In the genomic region with DNA sequence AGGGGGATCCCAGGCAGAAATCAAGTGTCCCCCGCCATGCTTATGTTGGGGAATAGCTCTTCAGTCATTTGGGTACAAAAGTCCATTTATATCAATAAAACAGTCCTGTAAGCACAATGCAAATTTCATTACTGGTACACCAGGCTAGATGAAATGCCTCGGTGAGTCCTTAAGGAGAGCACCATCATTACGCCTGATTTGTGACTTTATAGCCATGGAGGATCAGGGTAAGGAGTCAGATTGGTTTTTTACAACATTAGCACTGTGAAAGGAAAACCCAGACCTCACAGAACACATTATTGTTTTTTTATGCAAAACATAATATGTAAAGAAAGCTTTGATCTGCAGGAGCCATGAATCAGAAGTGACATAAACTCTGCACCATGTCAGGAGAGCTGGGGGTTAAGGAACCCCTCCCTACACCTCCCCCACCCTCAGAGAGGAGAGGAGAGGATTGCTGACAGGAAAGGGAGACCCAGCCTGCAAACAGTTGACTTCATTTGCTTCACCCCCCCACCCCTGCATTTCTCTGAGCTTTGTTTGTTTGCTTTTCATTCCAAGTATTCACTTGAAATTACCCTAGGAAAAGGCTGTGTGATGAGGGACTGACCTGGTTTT, we compare ENCODE assay signal across 21 mouse cellular contexts.
DNase-seq lines count a peak whose midpoint lies in the region; ATAC-seq lines count a peak whose summit lies in the region.
"Had no signal": no experiment of that assay in that cellular context is flagged by ENCODE, and none has a peak within 500 bp of the region (broad histone marks: within the 10 kb centered on the region; RNA-seq: fewer than 3 reads in every experiment).

No protein-coding gene starts in this region.

- H3K27ac ChIP-seq in kidney, embryonic 15.5 days: no peak overlapping the region
- H3K27ac ChIP-seq in neural tube, embryonic 12.5 days: no peak overlapping the region
- H3K27ac ChIP-seq in embryonic facial prominence, embryonic 11.5 days (replicated peaks; ENCODE audit: low read depth, low read length): no peak overlapping the region
- H3K27ac ChIP-seq: embryonic facial prominence, embryonic 15.5 days; forebrain, embryonic 15.5 days; heart, embryonic 10.5 days; heart, embryonic 15.5 days; hindbrain, embryonic 13.5 days; hindbrain, postnatal 0 days had no signal

- H3K4me1 ChIP-seq in kidney, embryonic 15.5 days: peaks cover 8% of the 10 kb centered on the region
- 0 out of 2 replicates have a peak, but pooled peaks cover 5% of the 10 kb centered on the region for H3K4me1 ChIP-seq in neural tube, embryonic 12.5 days
- no peaks in the 10 kb centered on the region for H3K4me1 ChIP-seq in embryonic facial prominence, embryonic 11.5 days (ENCODE audit: control insufficient read depth, insufficient read depth, low read length)
- H3K4me1 ChIP-seq: embryonic facial prominence, embryonic 15.5 days; forebrain, embryonic 15.5 days; heart, embryonic 10.5 days; heart, embryonic 15.5 days had no signal

- H3K27me3 ChIP-seq in kidney, embryonic 15.5 days: no peaks in the 10 kb centered on the region
- no peaks in the 10 kb centered on the region for H3K27me3 ChIP-seq in neural tube, embryonic 12.5 days (replicated peaks)
- no peaks in the 10 kb centered on the region for H3K27me3 ChIP-seq in embryonic facial prominence, embryonic 11.5 days (ENCODE audit: control insufficient read depth, insufficient read depth, low read length)
- H3K27me3 ChIP-seq: embryonic facial prominence, embryonic 15.5 days; forebrain, embryonic 15.5 days; heart, embryonic 15.5 days; hindbrain, embryonic 13.5 days had no signal

- no peak overlapping the region for H3K4me2 ChIP-seq in kidney, embryonic 15.5 days
- H3K4me2 ChIP-seq in neural tube, embryonic 12.5 days (replicated peaks): no peak overlapping the region
- no peak overlapping the region for H3K4me2 ChIP-seq in embryonic facial prominence, embryonic 11.5 days (ENCODE audit: low read depth, low read length)
- H3K4me2 ChIP-seq: embryonic facial prominence, embryonic 15.5 days; forebrain, embryonic 15.5 days; heart, embryonic 15.5 days; hindbrain, embryonic 13.5 days had no signal

- no peak for DNase-seq in kidney, postnatal 10 days
- DNase-seq in neural tube, embryonic 10.5 days (ENCODE audit: extremely low spot score, low spot score): no peak
- DNase-seq in embryonic facial prominence, embryonic 11.5 days (ENCODE audit: low spot score): peak; percentile 23
- DNase-seq in lung, postnatal 4 days: no peak
- DNase-seq: adrenal gland, adult 2 months; adrenal gland, postnatal 25 days; cerebellum, adult 18-20 months; cerebellum, adult 9-11 months; cerebellum, postnatal 36 days; gastrocnemius, postnatal 36 days; heart, adult 18-20 months; heart, postnatal 14 days had no signal

- H3K9me3 ChIP-seq in kidney, embryonic 15.5 days (replicated peaks): no peaks in the 10 kb centered on the region
- no peaks in the 10 kb centered on the region for H3K9me3 ChIP-seq in neural tube, embryonic 12.5 days
- H3K9me3 ChIP-seq in embryonic facial prominence, embryonic 11.5 days (replicated peaks; ENCODE audit: control insufficient read depth, low read length): no peaks in the 10 kb centered on the region
- H3K9me3 ChIP-seq: embryonic facial prominence, embryonic 15.5 days; forebrain, embryonic 15.5 days; heart, embryonic 10.5 days; heart, embryonic 15.5 days; hindbrain, embryonic 13.5 days had no signal

- H3K4me3 ChIP-seq in kidney, embryonic 15.5 days (replicated peaks): no peak overlapping the region
- H3K4me3 ChIP-seq in neural tube, embryonic 12.5 days: no peak overlapping the region
- H3K4me3 ChIP-seq in embryonic facial prominence, embryonic 11.5 days (ENCODE audit: low read depth, low read length): no peak overlapping the region
- H3K4me3 ChIP-seq: embryonic facial prominence, embryonic 15.5 days; erythroblast, embryonic 14.5 days; forebrain, embryonic 15.5 days; heart, embryonic 10.5 days; heart, embryonic 15.5 days; hindbrain, embryonic 13.5 days had no signal

- no peaks in the 10 kb centered on the region for H3K36me3 ChIP-seq in kidney, embryonic 15.5 days
- no peaks in the 10 kb centered on the region for H3K36me3 ChIP-seq in neural tube, embryonic 12.5 days
- no peaks in the 10 kb centered on the region for H3K36me3 ChIP-seq in embryonic facial prominence, embryonic 11.5 days (replicated peaks; ENCODE audit: control insufficient read depth, insufficient read depth, low read depth, low read length)
- H3K36me3 ChIP-seq: embryonic facial prominence, embryonic 15.5 days; forebrain, embryonic 15.5 days; heart, embryonic 10.5 days; heart, embryonic 15.5 days; hindbrain, embryonic 13.5 days had no signal

- peak; percentile 73 for ATAC-seq in kidney, embryonic 15.5 days (replicated peaks; ENCODE audit: low FRiP score)
- peak; percentile 44; the same call in 1 of the 2 replicates for ATAC-seq in neural tube, embryonic 12.5 days (ENCODE audit: low FRiP score, low read depth)
- no peak for ATAC-seq in embryonic facial prominence, embryonic 11.5 days (replicated peaks; ENCODE audit: insufficient number of reproducible peaks, low FRiP score, low TSS enrichment, low read depth)
- ATAC-seq: forebrain, embryonic 15.5 days; hindbrain, postnatal 0 days had no signal

- WGBS in kidney, embryonic 15.5 days: 31% methylated on average over 3 of the region's 3 CpGs
- WGBS in neural tube, embryonic 12.5 days: 27% methylated on average over 3 of the region's 3 CpGs
- WGBS in embryonic facial prominence, embryonic 11.5 days: 74% methylated on average over 3 of the region's 3 CpGs

- H3K9ac ChIP-seq in kidney, embryonic 15.5 days: no peak overlapping the region
- no peak overlapping the region for H3K9ac ChIP-seq in neural tube, embryonic 12.5 days
- H3K9ac ChIP-seq in embryonic facial prominence, embryonic 11.5 days (replicated peaks; ENCODE audit: low read length): no peak overlapping the region
- H3K9ac ChIP-seq: embryonic facial prominence, embryonic 15.5 days; forebrain, embryonic 15.5 days; heart, embryonic 15.5 days; hindbrain, embryonic 13.5 days had no signal
